ENCODE assay signal across 7 mouse cellular contexts in genomic region chr2:68860391-68860790, GRCm38 (mm10). TPM values are rescaled to one million over a fixed set of nuclear protein-coding genes. Genes with fewer than 3 reads are reported as not detected.
A peak's percentile ranks its signal among the peaks of the same experiment; 100 is the strongest.
DNase-seq lines count a peak whose midpoint lies in the region; ATAC-seq and TF ChIP-seq lines count a peak whose summit lies in the region.

No protein-coding gene starts in this region.

- peak; percentile 66 for DNase-seq in liver, adult 2 months (ENCODE audit: extremely low read depth, low read depth, low spot score)
- no peak for DNase-seq in liver
- DNase-seq in liver, embryonic 13.5 days, result no peak
- no peak for DNase-seq in left cerebral cortex, adult 8-10 months (ENCODE audit: low spot score in 2 of 2)
- DNase-seq in kidney, postnatal 14 days, result no peak

- H3K4me3 ChIP-seq in liver, adult 2 months (ENCODE audit: insufficient read depth, low read depth, low read length), result no peak overlapping the region
- H3K4me3 ChIP-seq in forebrain, embryonic 16.5 days (replicated peaks; ENCODE audit: low read length), result peak overlapping the region; percentile 87
- H3K4me3 ChIP-seq in liver, embryonic 13.5 days (replicated peaks), result no peak overlapping the region
- H3K4me3 ChIP-seq in stomach, embryonic 15.5 days (replicated peaks), result peak overlapping the region; percentile 88; the same call in 1 of the 2 replicates

- TF ChIP-seq CTCF in liver, adult 2 months (IDR thresholded peaks at IDR 0.05; ENCODE audit: low read depth, low read length), result no peak

- H3K4me1 ChIP-seq in liver, adult 2 months (ENCODE audit: control insufficient read depth, insufficient read depth, low read length), result peaks cover 6% of the 10 kb centered on the region
- peaks cover 18% of the 10 kb centered on the region for H3K4me1 ChIP-seq in forebrain, embryonic 16.5 days (replicated peaks; ENCODE audit: control insufficient read depth, insufficient read depth, low read length)
- peaks cover 19% of the 10 kb centered on the region for H3K4me1 ChIP-seq in liver, embryonic 13.5 days (replicated peaks)
- H3K4me1 ChIP-seq in stomach, embryonic 15.5 days, result 0 out of 2 replicates have a peak, but pooled peaks cover 12% of the 10 kb centered on the region

- 31% methylated on average over 2 of the region's 2 CpGs for WGBS in liver, adult 2 months
- 74% methylated on average over 2 of the region's 2 CpGs for WGBS in forebrain, embryonic 16.5 days
- 53% methylated on average over 2 of the region's 2 CpGs for WGBS in liver, embryonic 13.5 days (ENCODE audit: insufficient replicate concordance)
- 54% methylated on average over 2 of the region's 2 CpGs for WGBS in stomach, embryonic 15.5 days

- no peak for TF ChIP-seq POLR2A in liver, adult 2 months (IDR thresholded peaks at IDR 0.05; ENCODE audit: extremely low read depth, insufficient read depth, low read length)

- no peaks in the 10 kb centered on the region for H3K9me3 ChIP-seq in forebrain, embryonic 16.5 days (ENCODE audit: control insufficient read depth, low read length)
- H3K9me3 ChIP-seq in liver, embryonic 13.5 days (replicated peaks), result no peaks in the 10 kb centered on the region
- no peaks in the 10 kb centered on the region for H3K9me3 ChIP-seq in stomach, embryonic 15.5 days

- H3K9ac ChIP-seq in liver, adult 2 months (ENCODE audit: low read depth, low read length), result no peak overlapping the region
- H3K9ac ChIP-seq in forebrain, embryonic 16.5 days (replicated peaks; ENCODE audit: low read depth, low read length), result no peak overlapping the region
- no peak overlapping the region for H3K9ac ChIP-seq in liver, embryonic 13.5 days
- no peak overlapping the region for H3K9ac ChIP-seq in stomach, embryonic 15.5 days

- no peaks in the 10 kb centered on the region for H3K36me3 ChIP-seq in liver, adult 2 months (ENCODE audit: control insufficient read depth, insufficient read depth, low read length)
- no peaks in the 10 kb centered on the region for H3K36me3 ChIP-seq in forebrain, embryonic 16.5 days (ENCODE audit: control insufficient read depth, insufficient read depth)
- H3K36me3 ChIP-seq in liver, embryonic 13.5 days, result no peaks in the 10 kb centered on the region
- H3K36me3 ChIP-seq in stomach, embryonic 15.5 days, result no peaks in the 10 kb centered on the region

- no peak for ATAC-seq in forebrain, embryonic 16.5 days
- ATAC-seq in liver, embryonic 13.5 days (ENCODE audit: low read depth), result no peak
- ATAC-seq in stomach, embryonic 15.5 days (ENCODE audit: insufficient read depth, low FRiP score, low read depth), result no peak

- peak overlapping the region; percentile 75 for H3K4me2 ChIP-seq in forebrain, embryonic 16.5 days (ENCODE audit: low read length)
- peak overlapping the region; percentile 92 for H3K4me2 ChIP-seq in liver, embryonic 13.5 days
- H3K4me2 ChIP-seq in stomach, embryonic 15.5 days, result peak overlapping the region; percentile 88

- H3K27ac ChIP-seq in liver, adult 2 months (replicated peaks; ENCODE audit: insufficient read depth, low read depth, low read length), result no peak overlapping the region
- no peak overlapping the region for H3K27ac ChIP-seq in forebrain, embryonic 16.5 days (ENCODE audit: low read length)
- no peak overlapping the region for H3K27ac ChIP-seq in liver, embryonic 13.5 days
- no peak overlapping the region for H3K27ac ChIP-seq in stomach, embryonic 15.5 days

- peaks cover 7% of the 10 kb centered on the region; the same call in 1 of the 2 replicates for H3K79me2 ChIP-seq in liver, adult 2 months (ENCODE audit: control insufficient read depth, insufficient read depth, low read length)

- H3K27me3 ChIP-seq in liver, adult 2 months (ENCODE audit: control insufficient read depth, insufficient read depth, low read length), result no peaks in the 10 kb centered on the region
- no peaks in the 10 kb centered on the region for H3K27me3 ChIP-seq in forebrain, embryonic 16.5 days (replicated peaks; ENCODE audit: control insufficient read depth, insufficient read depth, low read length)
- peaks cover 33% of the 10 kb centered on the region for H3K27me3 ChIP-seq in liver, embryonic 13.5 days
- no peaks in the 10 kb centered on the region for H3K27me3 ChIP-seq in stomach, embryonic 15.5 days (replicated peaks)

RNA-seq across cellular contexts. Expression of gene Cers6, which starts 0.8 kb away (rescaled TPM):
- 16.0 and 19.9 TPM in 2 replicates for total RNA-seq in liver, adult 2 months (2014; rRNA removed)
- 3.9 and 4.6 TPM in 2 replicates for polyA plus RNA-seq in liver, adult 2 months (2012; rRNA removed)
- 62.3 and 74.4 TPM in 2 replicates for polyA plus RNA-seq in forebrain, embryonic 16.5 days (2015; fragmentation: Nextera tagmentation; extraction: Ambion mirVana)
- 3.6 and 5.8 TPM in 2 replicates for polyA plus RNA-seq in liver, embryonic 13.5 days (2015; fragmentation: Nextera tagmentation; extraction: Ambion mirVana)
- 25.7 and 30.4 TPM in 2 replicates for polyA plus RNA-seq in stomach, embryonic 15.5 days (2015; fragmentation: Nextera tagmentation; extraction: Ambion mirVana)
- 10 to 100 TPM; 54.7 to 63.1 (median 59.9) TPM for total RNA-seq in left cerebral cortex, adult 8-10 months (2022)

Comparison
In these comparisons a context has a peak if more than half of its experiments do, and no peak if none do; other contexts are left out.
1. H3K4me3 ChIP-seq: peak in forebrain, embryonic 16.5 days (single experiment) and stomach, embryonic 15.5 days (single experiment); none in liver, adult 2 months (single experiment) and liver, embryonic 13.5 days (single experiment).
2. Peak in every context shown above with its lines, with median percentiles within 50 percentile points of each other: H3K4me2 ChIP-seq.